Mouse (Mus musculus) splenic B cell, adult 2 months (primary cell): ENCODE results near the gene Tmem156.

Source experiments
- DNase-seq: peaks from one replicate; pipeline ENCODE4 v3.0.0-alpha.2; 2011; ENCODE audit warnings: low read depth, low spot score
- H3K27me3 ChIP-seq: 2 replicates; pipeline ENCODE4 v1.6.1; 2012; ENCODE audit warnings: mild to moderate bottlenecking, low read length, moderate library complexity, mixed read lengths; ENCODE audit not compliant: control insufficient read depth, poor library complexity, insufficient read depth, severe bottlenecking
- H3K36me3 ChIP-seq: 2 replicates; pipeline ENCODE4 v1.6.1; 2012; ENCODE audit warnings: mild to moderate bottlenecking, low read length, moderate library complexity, mixed read lengths; ENCODE audit not compliant: control insufficient read depth, poor library complexity, insufficient read depth, severe bottlenecking

Tmem156 gene

GRCm38 (mm10) chr5:65081836-65082235, 10.1 kb downstream of the Tmem156 start:
- no peak for DNase-seq
- Histone ChIP-seq H3K36me3 (peaks cover 4% of the 10 kb centered on the region; the same call in 1 of the 2 replicates), H3K27me3 (no peaks in the 10 kb centered on the region; the same call in 1 of the 2 replicates)

- H3K36me3 ChIP-seq = peaks cover 8% of the 10 kb centered on the region; the same call in 1 of the 2 replicates
Observed at GRCm38 (mm10) chr5:65079881-65080280, 12.1 kb downstream of the Tmem156 start.

GRCm38 (mm10) chr5:65078081-65078480, 13.9 kb downstream of the Tmem156 start:
- DNase-seq = peak; percentile 6
- no peaks in the 10 kb centered on the region; the same call in 1 of the 2 replicates for H3K27me3 ChIP-seq

More at GRCm38 (mm10) chr5:65079881-65080280, 12.1 kb downstream of the Tmem156 start:
- no peak for DNase-seq
- no peaks in the 10 kb centered on the region; the same call in 1 of the 2 replicates for H3K27me3 ChIP-seq

GRCm38 (mm10) chr5:65076748-65077147, 15.2 kb downstream of the Tmem156 start:
- H3K27me3 ChIP-seq = no peaks in the 10 kb centered on the region; the same call in 1 of the 2 replicates
- H3K36me3 ChIP-seq = peaks cover 10% of the 10 kb centered on the region; the same call in 1 of the 2 replicates

More at GRCm38 (mm10) chr5:65078081-65078480, 13.9 kb downstream of the Tmem156 start:
- H3K36me3 ChIP-seq = peaks cover 10% of the 10 kb centered on the region; the same call in 1 of the 2 replicates

GRCm38 (mm10) chr5:65076087-65076486, 15.8 kb downstream of the Tmem156 start:
- peak; percentile 36 for DNase-seq
- H3K36me3 ChIP-seq = peaks cover 10% of the 10 kb centered on the region; the same call in 1 of the 2 replicates
- H3K27me3 ChIP-seq = no peaks in the 10 kb centered on the region; the same call in 1 of the 2 replicates

More at GRCm38 (mm10) chr5:65076748-65077147, 15.2 kb downstream of the Tmem156 start:
- DNase-seq = no peak

- peaks cover 10% of the 10 kb centered on the region; the same call in 1 of the 2 replicates for H3K36me3 ChIP-seq
Observed at GRCm38 (mm10) chr5:65074693-65075092, 17.2 kb downstream of the Tmem156 start.

GRCm38 (mm10) chr5:65073247-65073646, 18.7 kb downstream of the Tmem156 start:
- no peak for DNase-seq
- Histone ChIP-seq H3K27me3 (no peaks in the 10 kb centered on the region), H3K36me3 (peaks cover 7% of the 10 kb centered on the region; the same call in 1 of the 2 replicates)

More at GRCm38 (mm10) chr5:65074693-65075092, 17.2 kb downstream of the Tmem156 start:
- no peak for DNase-seq
- H3K27me3 ChIP-seq = no peaks in the 10 kb centered on the region; the same call in 1 of the 2 replicates

- no peak for DNase-seq
- Histone ChIP-seq H3K27me3 (no peaks in the 10 kb centered on the region), H3K36me3 (peaks cover 5% of the 10 kb centered on the region; the same call in 1 of the 2 replicates)
Observed at GRCm38 (mm10) chr5:65071689-65072118, 20.2 kb downstream of the Tmem156 start.

GRCm38 (mm10) chr5:65069872-65070271, 22.1 kb downstream of the Tmem156 start:
- Histone ChIP-seq H3K27me3 (no peaks in the 10 kb centered on the region), H3K36me3 (peaks cover 2% of the 10 kb centered on the region; the same call in 1 of the 2 replicates)
- DNase-seq = no peak

GRCm38 (mm10) chr5:65068166-65068565, 23.8 kb downstream of the Tmem156 start:
- no peak for DNase-seq
- H3K36me3 ChIP-seq = no peaks in the 10 kb centered on the region; the same call in 1 of the 2 replicates
- no peaks in the 10 kb centered on the region for H3K27me3 ChIP-seq

- no peaks in the 10 kb centered on the region for H3K27me3 ChIP-seq
- no peak for DNase-seq
- H3K36me3 ChIP-seq = no peaks in the 10 kb centered on the region; the same call in 1 of the 2 replicates
Observed at GRCm38 (mm10) chr5:65063266-65063665, 28.7 kb downstream of the Tmem156 start.

- no peaks in the 10 kb centered on the region; the same call in 1 of the 2 replicates for H3K36me3 ChIP-seq
- H3K27me3 ChIP-seq = no peaks in the 10 kb centered on the region
- DNase-seq = no peak
Observed at GRCm38 (mm10) chr5:65062236-65062635, 29.7 kb downstream of the Tmem156 start.

GRCm38 (mm10) chr5:65059806-65060205, 32.1 kb downstream of the Tmem156 start:
- Histone ChIP-seq H3K36me3 (no peaks in the 10 kb centered on the region; the same call in 1 of the 2 replicates), H3K27me3 (no peaks in the 10 kb centered on the region)
- no peak for DNase-seq

GRCm38 (mm10) chr5:65057596-65057995, 34.3 kb downstream of the Tmem156 start:
- DNase-seq = no peak
- Histone ChIP-seq H3K36me3 (no peaks in the 10 kb centered on the region), H3K27me3 (no peaks in the 10 kb centered on the region)

- no peaks in the 10 kb centered on the region for H3K36me3 ChIP-seq
- DNase-seq = no peak
- H3K27me3 ChIP-seq = no peaks in the 10 kb centered on the region
Observed at GRCm38 (mm10) chr5:65051513-65051912, 40.4 kb downstream of the Tmem156 start.
